Mouse (Mus musculus) CH12.LX (cell line): ENCODE measurements around the gene Prpf4b. TPM values are rescaled to one million over a fixed set of nuclear protein-coding genes. Genes with fewer than 3 reads are reported as not detected.
"Not testable (repeated sequence)": the region's sequence is repeated elsewhere in the genome, so short reads cannot be mapped to it uniquely, and the experiment has no call there.

Experiments
- DNase-seq: peaks from one replicate; pipeline ENCODE4 v3.0.0-alpha.2; 2013; ENCODE audit errors: extremely low read depth
- H3K27ac ChIP-seq: 2 replicates; pipeline ENCODE4 v1.5.1; 2012; ENCODE audit warnings: low read depth, mild to moderate bottlenecking, control low read depth, moderate library complexity; ENCODE audit not compliant: insufficient read depth
- H3K27me3 ChIP-seq: replicated peaks from 2 replicates; pipeline ENCODE3; 2012; ENCODE audit warnings: inconsistent platforms
- H3K36me3 ChIP-seq, 2 experiments: replicated peaks in 1 of 2; 2 replicates each; pipeline versions ENCODE3 to v1.6.1; 2012; ENCODE audit warnings: inconsistent platforms in 1 of 2, low read length in 1 of 2, mild to moderate bottlenecking in 1 of 2, mixed read lengths in 1 of 2, moderate library complexity in 1 of 2; ENCODE audit not compliant: control insufficient read depth in 1 of 2, insufficient read depth in 1 of 2
- H3K4me1 ChIP-seq, 2 experiments: 2 replicates each; pipeline ENCODE4 v1.6.1; 2012; ENCODE audit warnings: inconsistent platforms in 1 of 2, moderate library complexity in 1 of 2; ENCODE audit not compliant: insufficient read depth in 2 of 2, control insufficient read depth in 1 of 2
- H3K4me2 ChIP-seq: 2 replicates; pipeline ENCODE4 v1.6.1; 2012; ENCODE audit warnings: low read depth, mild to moderate bottlenecking, control low read depth; ENCODE audit not compliant: poor library complexity, insufficient read depth, severe bottlenecking
- H3K4me3 ChIP-seq, 3 experiments: fragments of 150-350 bp in 1 of 3; sonication (generic) in 1 of 3; replicated peaks in 1 of 3; 2 replicates each; pipeline versions ENCODE3 to v1.5.1; 2011 to 2012; ENCODE audit warnings: low read depth in 2 of 3, low read length in 2 of 3, mild to moderate bottlenecking in 2 of 3, moderate library complexity in 2 of 3, control low read depth in 1 of 3, improper control_type of control experiment in 1 of 3, inconsistent platforms in 1 of 3, mixed read lengths in 1 of 3; ENCODE audit not compliant: poor library complexity in 1 of 3
- H3K79me2 ChIP-seq: replicated peaks from 2 replicates; pipeline ENCODE4 v1.6.1; 2012; ENCODE audit warnings: mild to moderate bottlenecking, moderate library complexity; ENCODE audit not compliant: control insufficient read depth, poor library complexity, insufficient read depth, severe bottlenecking; ENCODE audit errors: extremely low read depth
- H3K9ac ChIP-seq: 2 replicates; pipeline ENCODE4 v1.6.1; 2012; ENCODE audit warnings: low read depth, mild to moderate bottlenecking, control low read depth, moderate library complexity; ENCODE audit not compliant: insufficient read depth
- H3K9me3 ChIP-seq: replicated peaks from 2 replicates; pipeline ENCODE3; 2012; ENCODE audit warnings: low read length, inconsistent platforms, mixed read lengths
- BHLHE40 ChIP-seq: IDR thresholded peaks from 2 replicates; pipeline ENCODE4 v1.6.1; 2011; ENCODE audit warnings: mild to moderate bottlenecking, low read depth, low read length, improper control_type of control experiment
- CHD1 ChIP-seq: IDR thresholded peaks from 2 replicates; pipeline ENCODE4 v1.6.1; 2012; ENCODE audit warnings: low read depth, low read length, improper control_type of control experiment, inconsistent platforms
- CTCF ChIP-seq, 2 experiments: IDR thresholded peaks in 1 of 2; conservative IDR thresholded peaks in 1 of 2; 2 replicates each; pipeline ENCODE4 v1.5.1; 2011 to 2012; ENCODE audit warnings: low read depth in 2 of 2, low read length in 2 of 2, improper control_type of control experiment in 1 of 2, inconsistent platforms in 1 of 2, mild to moderate bottlenecking in 1 of 2, moderate library complexity in 1 of 2
- HCFC1 ChIP-seq: IDR thresholded peaks from 2 replicates; pipeline ENCODE4 v1.6.1; 2012; ENCODE audit warnings: low read depth, mild to moderate bottlenecking, inconsistent platforms, low read length, improper control_type of control experiment
- IRF4 ChIP-seq: IDR thresholded peaks from 2 replicates; pipeline ENCODE4 v1.6.1; 2014; ENCODE audit warnings: low read depth, mild to moderate bottlenecking, inconsistent platforms, low read length, improper control_type of control experiment
- JUN ChIP-seq: IDR thresholded peaks from 2 replicates; pipeline ENCODE4 v1.6.1; 2011; ENCODE audit warnings: low read depth, mild to moderate bottlenecking, low read length, improper control_type of control experiment, moderate library complexity; ENCODE audit not compliant: insufficient read depth
- MAZ ChIP-seq: IDR thresholded peaks from 2 replicates; pipeline ENCODE4 v1.6.1; 2012; ENCODE audit warnings: low read depth, mild to moderate bottlenecking, inconsistent platforms, low read length, improper control_type of control experiment, moderate library complexity
- MXI1 ChIP-seq: IDR thresholded peaks from 2 replicates; pipeline ENCODE4 v1.6.1; 2011; ENCODE audit warnings: mild to moderate bottlenecking, low read depth, low read length, improper control_type of control experiment
- NRF1 ChIP-seq: IDR thresholded peaks from 2 replicates; pipeline ENCODE4 v1.6.1; 2014; ENCODE audit warnings: low read depth, mild to moderate bottlenecking, inconsistent platforms, low read length, improper control_type of control experiment, moderate library complexity
- PAX5 ChIP-seq: IDR thresholded peaks from 2 replicates; pipeline ENCODE4 v1.6.1; 2012; ENCODE audit warnings: low read length, inconsistent platforms, mixed read lengths
- RAD21 ChIP-seq: IDR thresholded peaks from 2 replicates; pipeline ENCODE4 v1.6.1; 2011; ENCODE audit warnings: low read depth, mild to moderate bottlenecking, low read length, improper control_type of control experiment, moderate library complexity
- SIN3A ChIP-seq: IDR thresholded peaks from 2 replicates; pipeline ENCODE4 v1.6.1; 2012; ENCODE audit warnings: low read length, improper control_type of control experiment, inconsistent platforms
- SMC3 ChIP-seq: IDR thresholded peaks from 2 replicates; pipeline ENCODE4 v1.6.1; 2011; ENCODE audit warnings: low read depth, low read length, improper control_type of control experiment
- UBTF ChIP-seq: IDR thresholded peaks from 2 replicates; pipeline ENCODE4 v1.6.1; 2012; ENCODE audit warnings: low read depth, mild to moderate bottlenecking, inconsistent platforms, low read length, improper control_type of control experiment, moderate library complexity
- dilution Hi-C: fragments of 300-500 bp; cut with MboI; formaldehyde crosslinking; loops from 2 replicates; pipeline ENCODE4 v1.14.3; 2020; ENCODE audit warnings: low sequenced_read_pairs; ENCODE audit not compliant: extremely low pct_unique_long_range_greater_than_20kb, extremely low pct_ligation_motif_present
- in situ Hi-C: fragments of 300-500 bp; cut with MboI; formaldehyde crosslinking; loops from 3 replicates; pipeline ENCODE4 v1.14.3; 2019; ENCODE audit warnings: low sequenced_read_pairs, low pct_ligation_motif_present, low pct_unique_long_range_greater_than_20kb, mixed read lengths
- polyA plus RNA-seq: library from polyadenylated mRNA; unstranded; fragments of >175 nt; gene quantifications from 2 replicates; pipeline ENCODE4 v1.2.1, GENCODE M21; 2012; ENCODE audit warnings: low read depth; ENCODE audit not compliant: insufficient read length
- total RNA-seq, 2 experiments: library from RNA; depleted of rRNA; stranded (reverse); fragments of 300-350 nt in 1 of 2; fragments of >200 nt in 1 of 2; gene quantifications; 2 replicates each; pipeline ENCODE4 v1.2.3; 2012 to 2014

The Prpf4b gene
- total and polyA plus RNA-seq, 3 experiments = 51.1 to 94.9 (median 57.3) TPM

DNA sequence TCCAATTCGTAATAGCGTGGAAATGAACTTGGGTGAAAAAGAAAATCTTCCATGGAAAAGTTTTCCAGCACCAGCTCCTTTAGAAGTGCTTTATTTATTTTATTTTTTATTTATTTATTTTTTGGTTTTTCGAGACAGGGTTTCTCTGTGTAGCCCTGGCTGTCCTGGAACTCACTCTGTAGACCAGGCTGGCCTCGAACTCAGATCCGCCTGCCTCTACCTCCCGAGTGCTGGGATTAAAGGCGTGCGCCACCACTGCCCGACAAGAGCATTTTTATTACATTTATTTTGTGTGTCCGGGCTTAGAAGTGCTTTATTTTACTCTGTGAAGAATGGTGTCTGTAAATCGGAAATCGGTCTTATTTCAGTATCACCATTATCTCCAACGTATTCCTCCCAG, 366 bp upstream of the Prpf4b start:
- H3K9me3 ChIP-seq, DNase-seq, H3K27me3 ChIP-seq, H3K27ac ChIP-seq, H3K36me3 ChIP-seq, dilution Hi-C loops: not testable (repeated sequence)
- in situ Hi-C loops = loop anchor here (25.0 kb wide), 1 partner anchor 687 kb away; no protein-coding TSS in a partner anchor
- Histone ChIP-seq H3K4me1 (peaks cover 3 to 32% of the 10 kb centered on the region in 2 experiments; a peak in 2 of 4 replicates), H3K9ac (peak overlapping the region; percentile 83), H3K4me3 (peak overlapping the region; percentile 87 to 98 (median 97)), H3K4me2 (peak overlapping the region; percentile 44; the same call in 1 of the 2 replicates), H3K79me2 (peaks cover 41% of the 10 kb centered on the region)

GRCm38 (mm10) chr13:34875741-34876445, 791 bp downstream of the Prpf4b start:
- H3K4me3 ChIP-seq = peak overlapping the region; percentile 87 to 98 (median 97)
- TF ChIP-seq SMC3 (no peak), IRF4 (no peak), NRF1 (no peak), CHD1 (0 out of 2 replicates have a peak, but pooled peaks have one; percentile 10), MAZ (no peak), SIN3A (peak; percentile 26), BHLHE40 (no peak; the same call in 1 of the 2 replicates), HCFC1 (no peak), JUN (no peak), PAX5 (no peak), UBTF (peak; percentile 90), RAD21 (no peak), CTCF (conservative IDR thresholded peaks at IDR 0.05 in 1 of 2, IDR thresholded peaks at IDR 0.05 in 1 of 2; ENCODE audit: low read depth in 2 of 2, low read length in 2 of 2) (peak in 1 of 2 experiments; percentile 46; a peak in 2 of 4 replicates), MXI1 (peak; percentile 56; the same call in 1 of the 2 replicates)
- peak overlapping the region; percentile 83 for H3K9ac ChIP-seq
- peaks cover 48% of the 10 kb centered on the region for H3K79me2 ChIP-seq
- no peaks in the 10 kb centered on the region for H3K9me3 ChIP-seq
- H3K4me2 ChIP-seq = peak overlapping the region; percentile 90; the same call in 1 of the 2 replicates
- dilution Hi-C loops (no loop called here), in situ Hi-C loops (no loop called here)
- H3K27ac ChIP-seq = peak overlapping the region; percentile 89
- H3K36me3 ChIP-seq = peaks cover 6 to 15% of the 10 kb centered on the region in 2 experiments
- no peaks in the 10 kb centered on the region for H3K27me3 ChIP-seq
- H3K4me1 ChIP-seq = peaks cover 3 to 33% of the 10 kb centered on the region in 2 experiments; a peak in 2 of 4 replicates
- DNase-seq = peak; percentile 44
